Mouse (Mus musculus) olfactory bulb, adult 2 months (tissue): Measurements from ENCODE around the gene Heca.

Experiments
- CTCF ChIP-seq: fragments of 200-500 bp; IDR thresholded peaks from 2 replicates; pipeline ENCODE4 v1.5.1; 2012; ENCODE audit warnings: low read depth, mild to moderate bottlenecking, low read length, moderate library complexity; ENCODE audit not compliant: insufficient read depth
- POLR2A ChIP-seq: fragments of 200-500 bp; IDR thresholded peaks from 2 replicates; pipeline ENCODE4 v1.6.1; 2012; ENCODE audit warnings: mild to moderate bottlenecking, low read depth, low read length, moderate library complexity; ENCODE audit not compliant: insufficient read depth

- TF ChIP-seq POLR2A (no peak), CTCF (no peak)
These were observed 23.7 kb downstream of the Heca start for GRCm38 (mm10) chr10:17924166-17924565.
